Comparison of ENCODE assay signal across 8 mouse cellular contexts in the genomic region with DNA sequence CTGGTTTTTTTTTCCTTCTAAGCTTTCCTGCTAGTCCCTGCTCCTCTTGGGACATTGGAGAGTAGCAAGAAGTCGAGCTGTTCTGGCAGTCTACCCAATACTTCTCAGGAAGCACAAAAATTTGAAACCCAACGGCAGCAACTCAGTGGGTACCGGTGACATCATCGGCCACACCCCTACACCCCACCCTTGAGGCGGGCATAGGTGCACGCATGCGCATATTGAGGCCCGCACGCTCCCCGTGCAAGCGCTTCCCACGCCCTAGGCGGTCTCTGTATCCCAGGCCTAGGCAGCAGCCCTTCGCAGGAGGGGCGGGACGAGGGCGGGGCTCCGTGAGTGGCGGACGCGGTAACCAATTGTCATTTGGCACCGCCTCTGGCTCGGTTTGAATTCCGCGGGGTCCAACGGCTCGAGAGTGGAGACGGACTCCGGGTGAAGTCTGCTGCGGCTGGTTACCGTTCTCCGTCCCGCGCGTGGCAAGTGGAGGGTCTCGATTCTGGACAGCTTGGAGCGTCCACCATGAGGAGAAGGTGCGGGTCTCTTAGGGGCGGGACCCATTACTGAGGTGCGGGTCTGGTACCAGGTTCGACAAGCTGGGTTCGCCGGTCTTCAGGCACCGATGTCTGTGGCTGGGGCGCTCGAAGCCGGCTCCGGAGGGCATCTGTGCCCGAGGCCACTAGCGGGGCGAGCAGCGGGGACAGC. TPM values are rescaled to one million over a fixed set of nuclear protein-coding genes. Genes with fewer than 3 reads are reported as not detected.
DNase-seq lines count a peak whose midpoint lies in the region; ATAC-seq and TF ChIP-seq lines count a peak whose summit lies in the region.

A gene (plus strand): TSS at position 389 of the 702 bp plus-strand sequence.

- ATAC-seq in embryonic facial prominence, embryonic 15.5 days (ENCODE audit: insufficient number of reproducible peaks, low FRiP score, low TSS enrichment, low read depth): peak; percentile 99
- peak; percentile 99 for ATAC-seq in limb, embryonic 14.5 days (ENCODE audit: low FRiP score, low read depth)
- ATAC-seq in midbrain, postnatal 0 days (ENCODE audit: low FRiP score): peak; percentile 97

- no peaks in the 10 kb centered on the region; the same call in 1 of the 2 replicates for H3K4me1 ChIP-seq in bone marrow, adult 2 months (ENCODE audit: control insufficient read depth, insufficient read depth, low read length)
- H3K4me1 ChIP-seq in embryonic facial prominence, embryonic 15.5 days: peaks cover 18% of the 10 kb centered on the region
- H3K4me1 ChIP-seq in limb, embryonic 14.5 days (ENCODE audit: control insufficient read depth, insufficient read depth, low read length): peaks cover 8% of the 10 kb centered on the region
- no peaks in the 10 kb centered on the region for H3K4me1 ChIP-seq in midbrain, postnatal 0 days (ENCODE audit: insufficient read depth, low read length)

- no peak for TF ChIP-seq CTCF in bone marrow, adult 2 months (IDR thresholded peaks at IDR 0.05; ENCODE audit: control insufficient read depth, insufficient read depth, low read length)
- 0 out of 2 replicates have a peak, but pooled peaks have one; percentile 3 for TF ChIP-seq CTCF in midbrain, postnatal 0 days (IDR thresholded peaks at IDR 0.05)

- H3K4me2 ChIP-seq in embryonic facial prominence, embryonic 15.5 days (replicated peaks): peak within 1 kb of the TSS; percentile 79
- peak within 1 kb of the TSS; percentile 71 for H3K4me2 ChIP-seq in limb, embryonic 14.5 days (replicated peaks; ENCODE audit: low read depth, low read length, severe bottlenecking)
- H3K4me2 ChIP-seq in midbrain, postnatal 0 days (ENCODE audit: low read depth, low read length, poor library complexity, severe bottlenecking): peak within 1 kb of the TSS; percentile 98

- H3K9me3 ChIP-seq in embryonic facial prominence, embryonic 15.5 days (replicated peaks): no peaks in the 10 kb centered on the region
- H3K9me3 ChIP-seq in limb, embryonic 14.5 days (ENCODE audit: control insufficient read depth, low read length): no peaks in the 10 kb centered on the region
- H3K9me3 ChIP-seq in midbrain, postnatal 0 days (ENCODE audit: low read length): no peaks in the 10 kb centered on the region

- peak within 1 kb of the TSS; percentile 89 for H3K4me3 ChIP-seq in bone marrow, adult 2 months (replicated peaks; ENCODE audit: control insufficient read depth, low read depth, low read length)
- H3K4me3 ChIP-seq in embryonic facial prominence, embryonic 15.5 days (replicated peaks): peak within 1 kb of the TSS; percentile 83
- H3K4me3 ChIP-seq in limb, embryonic 14.5 days (replicated peaks; ENCODE audit: low read length): peak within 1 kb of the TSS; percentile 87
- peak within 1 kb of the TSS; percentile 68 for H3K4me3 ChIP-seq in midbrain, postnatal 0 days (ENCODE audit: low read depth, low read length)

- no peaks in the 10 kb centered on the region for H3K27me3 ChIP-seq in embryonic facial prominence, embryonic 15.5 days
- no peaks in the 10 kb centered on the region for H3K27me3 ChIP-seq in limb, embryonic 14.5 days (ENCODE audit: control insufficient read depth, insufficient read depth, low read length)
- H3K27me3 ChIP-seq in midbrain, postnatal 0 days (ENCODE audit: insufficient read depth, low read length): no peaks in the 10 kb centered on the region

- H3K9ac ChIP-seq in embryonic facial prominence, embryonic 15.5 days: peak within 1 kb of the TSS; percentile 65
- H3K9ac ChIP-seq in limb, embryonic 14.5 days (ENCODE audit: low read depth, low read length, severe bottlenecking): peak within 1 kb of the TSS; percentile 77
- H3K9ac ChIP-seq in midbrain, postnatal 0 days (replicated peaks; ENCODE audit: low read length, poor library complexity, severe bottlenecking): peak within 1 kb of the TSS; percentile 50; the same call in 1 of the 2 replicates

- TF ChIP-seq POLR2A in bone marrow, adult 2 months (IDR thresholded peaks at IDR 0.05; ENCODE audit: borderline replicate concordance, control insufficient read depth, low read depth, low read length): peak; percentile 93
- peak; percentile 48; the same call in 1 of the 2 replicates for TF ChIP-seq POLR2A in limb, embryonic 14.5 days (IDR thresholded peaks at IDR 0.05; ENCODE audit: borderline replicate concordance, extremely low read depth, insufficient read depth, insufficient read length)

- under 1% methylated on average over 52 of the region's 52 CpGs for whole genome bisulfite sequencing in bone marrow, adult 2 months
- under 1% methylated on average over 52 of the region's 52 CpGs for WGBS in embryonic facial prominence, embryonic 15.5 days
- under 1% methylated on average over 52 of the region's 52 CpGs for WGBS in limb, embryonic 14.5 days
- WGBS in midbrain, postnatal 0 days: under 1% methylated on average over 52 of the region's 52 CpGs

- DNase-seq in 416B (ENCODE audit: low read depth): peak; percentile 99
- peak; percentile 98 for DNase-seq in heart, adult 8-10 months (ENCODE audit: low spot score)
- DNase-seq in kidney, adult 9 months: peak; percentile 99
- DNase-seq in limb, embryonic 14.5 days (ENCODE audit: low spot score): peak; percentile 99
- DNase-seq in midbrain, postnatal 0 days (ENCODE audit: low spot score): peak; percentile 98
- peak; percentile 98 to 99 for DNase-seq in spleen, postnatal 14 days (ENCODE audit: low spot score in 2 of 2)

- peak within 1 kb of the TSS; percentile 80 for H3K27ac ChIP-seq in bone marrow, adult 2 months (ENCODE audit: control insufficient read depth, insufficient read depth, low read depth, low read length, poor library complexity)
- peak within 1 kb of the TSS; percentile 86 for H3K27ac ChIP-seq in embryonic facial prominence, embryonic 15.5 days (replicated peaks)
- H3K27ac ChIP-seq in limb, embryonic 14.5 days (replicated peaks; ENCODE audit: low read depth, low read length): peak within 1 kb of the TSS; percentile 79
- peak within 1 kb of the TSS; percentile 3; the same call in 1 of the 2 replicates for H3K27ac ChIP-seq in midbrain, postnatal 0 days (ENCODE audit: low read depth, low read length)

- H3K36me3 ChIP-seq in embryonic facial prominence, embryonic 15.5 days: 0 out of 2 replicates have a peak, but pooled peaks cover 7% of the 10 kb centered on the region
- H3K36me3 ChIP-seq in limb, embryonic 14.5 days (ENCODE audit: control insufficient read depth, insufficient read depth, low read length): peaks cover 37% of the 10 kb centered on the region
- peaks cover 9% of the 10 kb centered on the region for H3K36me3 ChIP-seq in midbrain, postnatal 0 days (ENCODE audit: insufficient read depth, low read length)

RNA-seq across cellular contexts. Expression of the gene that starts here (rescaled TPM):
- 165 and 172 TPM in 2 replicates for polyA plus RNA-seq in bone marrow, adult 2 months (2011; ENCODE audit: insufficient read depth, insufficient read length, low replicate concordance, missing spikeins)
- 109 TPM in 2 replicates for polyA plus RNA-seq in embryonic facial prominence, embryonic 15.5 days (2015; fragmentation: Nextera tagmentation; extraction: Ambion mirVana)
- total RNA-seq in heart, adult 8-10 months (2022): 1 to 10 TPM in 3 of 4 experiments, under 1 TPM in 1; 0.72 to 3.1 (median 1.5) TPM
- polyA plus RNA-seq in limb, embryonic 14.5 days (2012; rRNA removed): 78.5 and 79.9 TPM in 2 replicates
- polyA plus RNA-seq in limb, embryonic 14.5 days (2014; fragmentation: Nextera tagmentation; extraction: Ambion mirVana): 109 and 111 TPM in 2 replicates
- 12.9 and 13.2 TPM in 2 replicates for total RNA-seq in midbrain, postnatal 0 days (2014; rRNA removed)
- 13.3 and 14.1 TPM in 2 replicates for polyA plus RNA-seq in midbrain, postnatal 0 days (2015; fragmentation: Nextera tagmentation; extraction: Ambion mirVana)

Comparison
In these comparisons a context has a peak if more than half of its experiments do, and no peak if none do; other contexts are left out.
1. Peak in every context shown above with its lines: DNase-seq, ATAC-seq, H3K4me3 ChIP-seq and H3K27ac ChIP-seq.
2. H3K27ac ChIP-seq: peak in every context shown above with its lines; median percentile 86 in embryonic facial prominence, embryonic 15.5 days; 80 in bone marrow, adult 2 months; 79 in limb, embryonic 14.5 days; 3 in midbrain, postnatal 0 days.